Mouse (Mus musculus) erythroblast, adult 5-6 weeks (primary cell): Measurements from ENCODE around the gene Olfr1141. TPM values are rescaled to one million over a fixed set of nuclear protein-coding genes. Genes with fewer than 3 reads are reported as not detected.

Source experiments
- ATAC-seq: replicated peaks from 2 replicates; pipeline ENCODE4 v1.8.0; 2016; ENCODE audit warnings: moderate number of reproducible peaks, mild to moderate bottlenecking, moderate TSS enrichment, inconsistent platforms; ENCODE audit not compliant: poor library complexity, low FRiP score, severe bottlenecking
- total RNA-seq, 2 experiments: library from RNA; stranded (forward) in 1 of 2; stranded (reverse) in 1 of 2; fragments of 150-400 nt in 1 of 2; fragments of 200-764, 138-1000 nt in 1 of 2; gene quantifications; 2 replicates each; pipeline versions ENCODE4 v1.2.3 to v1.2.4; 2015 to 2017; ENCODE audit warnings: low replicate concordance in 2 of 2

The Olfr1141 gene
- total RNA-seq (2015; ENCODE audit: low replicate concordance) (not detected in 2 replicates), total RNA-seq (2017; ENCODE audit: low replicate concordance) (not detected in 2 replicates)

DNA sequence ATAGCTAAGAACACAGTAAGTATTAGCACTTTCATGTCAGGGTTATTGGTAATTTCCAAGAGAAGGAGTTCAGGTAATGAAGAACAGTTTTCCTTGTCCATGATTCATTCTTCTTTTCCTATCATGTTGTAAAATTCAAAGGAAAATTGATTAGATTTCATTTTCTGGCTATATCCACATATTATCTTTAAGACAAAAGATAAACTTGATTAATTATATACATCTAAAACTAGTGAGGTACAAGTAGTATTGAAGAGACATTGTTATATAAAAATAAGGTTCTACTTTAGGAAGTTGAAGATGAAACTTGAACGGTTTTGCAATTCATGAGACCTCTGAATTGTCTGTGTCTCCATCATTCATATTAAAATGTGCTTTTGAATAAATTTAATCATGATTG, at the start of gene Olfr1141:
Gene Olfr1141, minus strand, starts transcription at position 101 of the 400 bp plus-strand sequence.
- no peak for ATAC-seq

- no peak for ATAC-seq
Measured at GRCm38 (mm10) chr2:87800292-87800691, 46.5 kb upstream of the Olfr1141 start, which contains the start of gene Olfr1143. Gene Olfr1143 (plus strand): TSS chr2:87800592.

DNA sequence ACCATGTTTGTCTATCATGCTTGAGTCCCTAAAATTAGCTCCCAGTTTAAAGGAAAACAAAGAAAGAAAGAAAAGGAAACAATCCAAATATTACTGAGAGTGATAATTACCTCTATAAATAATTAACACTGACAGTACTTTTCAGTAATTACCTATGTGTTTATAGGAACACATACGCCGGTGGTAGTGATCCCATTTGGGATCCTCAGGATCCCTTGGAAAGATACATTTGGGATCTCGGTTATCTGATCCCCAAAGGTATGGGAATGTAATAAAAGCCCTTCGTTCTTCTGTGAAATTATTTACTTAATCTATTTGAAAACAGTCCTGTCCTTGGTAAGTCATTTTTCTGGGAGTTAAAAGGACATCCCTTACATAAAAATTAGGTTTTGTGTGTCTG, 25.4 kb upstream of the Olfr1141 start, which contains the start of gene Olfr152:
Gene Olfr152, plus strand, starts transcription at position 301 of the 400 bp plus-strand sequence.
- ATAC-seq, result no peak

DNA sequence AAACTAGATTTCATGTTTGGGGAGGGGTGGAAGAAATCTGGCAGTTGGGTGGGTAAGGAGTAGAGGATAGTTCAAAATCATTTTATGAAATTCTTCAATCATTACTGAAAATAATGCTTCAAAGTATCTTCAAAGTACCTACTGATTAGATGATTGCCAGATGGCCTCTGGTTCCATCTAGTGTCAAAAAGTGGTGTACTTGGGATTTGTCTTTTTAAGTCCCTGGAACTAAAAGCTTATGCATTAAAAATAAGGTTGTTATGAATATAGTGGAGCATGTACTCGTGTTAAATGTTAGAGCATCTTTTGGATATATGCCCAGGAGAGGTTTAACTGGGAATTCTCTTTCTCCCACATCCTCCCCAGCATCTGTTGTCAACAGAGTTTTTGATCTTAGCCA, 22.4 kb upstream of the Olfr1141 start:
- no peak for ATAC-seq

DNA sequence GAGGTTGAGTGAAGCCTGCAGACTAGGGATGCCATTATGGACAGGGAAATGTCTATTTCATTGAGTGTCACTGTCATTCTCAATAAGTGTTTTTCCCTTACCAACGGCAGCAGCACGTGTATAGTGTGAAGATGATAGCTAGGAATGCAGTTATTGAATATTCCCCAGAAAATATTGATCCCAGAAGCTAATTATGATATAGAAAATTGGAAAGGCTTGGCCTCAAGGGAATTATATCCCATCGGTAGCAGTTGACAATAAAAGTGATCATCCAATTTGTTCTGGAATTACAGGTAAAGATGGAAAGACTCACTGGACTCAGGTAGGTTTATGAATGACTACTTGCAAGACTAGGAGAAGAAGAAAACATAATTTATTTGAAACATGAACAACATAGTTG, 10.3 kb downstream of the Olfr1141 start, which contains the start of gene Olfr1140:
Gene Olfr1140, plus strand, starts transcription at position 301 of the 400 bp plus-strand sequence.
- no peak for ATAC-seq

GRCm38 (mm10) chr2:87739878-87740277, 13.9 kb downstream of the Olfr1141 start, which contains the start of gene Olfr1138:
Gene Olfr1138 (minus strand): TSS chr2:87739978.
- ATAC-seq, result no peak

DNA sequence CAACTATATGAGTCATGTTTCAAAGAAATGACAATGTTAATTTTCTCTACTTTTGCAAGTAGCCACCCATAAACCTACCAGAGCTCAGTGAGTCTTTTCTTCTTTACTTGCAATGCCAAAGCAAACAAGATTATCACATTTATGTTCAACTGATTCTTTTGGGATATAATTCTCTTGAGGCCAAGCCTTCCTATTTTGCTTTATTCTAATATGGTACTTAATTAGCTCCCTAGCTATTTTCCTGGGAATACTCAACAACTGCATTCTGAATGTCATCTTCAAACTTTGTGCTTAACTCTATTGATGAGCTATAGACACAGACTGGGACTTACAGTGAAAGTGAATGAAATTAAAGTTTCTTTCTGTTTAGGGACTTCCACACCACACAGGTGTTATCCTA, 40.7 kb downstream of the Olfr1141 start, which contains the start of gene Olfr1137:
Gene Olfr1137, minus strand, starts transcription at position 101 of the 400 bp plus-strand sequence.
- ATAC-seq, result no peak

Other genes starting within 250 kb of the Olfr1141 start
- gene Pramel6, start 247.4 kb downstream of the Olfr1141 start, total RNA-seq (2015; ENCODE audit: low replicate concordance), result not detected in 2 replicates
- not detected in 2 replicates for gene Pramel6, start 247.4 kb downstream of the Olfr1141 start, total RNA-seq (2017; ENCODE audit: low replicate concordance)
- gene Olfr153, start 222.2 kb downstream of the Olfr1141 start, total RNA-seq (2015; ENCODE audit: low replicate concordance), result 1.5 TPM in 1 of 2 replicates, not detected in the other
- gene Olfr153, start 222.2 kb downstream of the Olfr1141 start, total RNA-seq (2017; ENCODE audit: low replicate concordance), result not detected in 2 replicates
- not detected in 2 replicates for gene Olfr1128, start 208.4 kb downstream of the Olfr1141 start, total RNA-seq (2015; ENCODE audit: low replicate concordance)
- not detected in 2 replicates for gene Olfr1128, start 208.4 kb downstream of the Olfr1141 start, total RNA-seq (2017; ENCODE audit: low replicate concordance)
- gene Olfr1129, start 180.1 kb downstream of the Olfr1141 start, total RNA-seq (2015; ENCODE audit: low replicate concordance), result not detected in 2 replicates
- not detected in 2 replicates for gene Olfr1129, start 180.1 kb downstream of the Olfr1141 start, total RNA-seq (2017; ENCODE audit: low replicate concordance)
- not detected in 2 replicates for gene Olfr1130, start 147.8 kb downstream of the Olfr1141 start, total RNA-seq (2015; ENCODE audit: low replicate concordance)
- not detected in 2 replicates for gene Olfr1130, start 147.8 kb downstream of the Olfr1141 start, total RNA-seq (2017; ENCODE audit: low replicate concordance)
- not detected in 2 replicates for gene Olfr1131, start 126.9 kb downstream of the Olfr1141 start, total RNA-seq (2015; ENCODE audit: low replicate concordance)
- gene Olfr1131, start 126.9 kb downstream of the Olfr1141 start, total RNA-seq (2017; ENCODE audit: low replicate concordance), result not detected in 2 replicates
- gene Olfr1132, start 116.5 kb downstream of the Olfr1141 start, total RNA-seq (2015; ENCODE audit: low replicate concordance), result not detected in 2 replicates
- 0.85 TPM in 1 of 2 replicates, not detected in the other for gene Olfr1132, start 116.5 kb downstream of the Olfr1141 start, total RNA-seq (2017; ENCODE audit: low replicate concordance)
- gene Olfr1133, start 106.6 kb downstream of the Olfr1141 start, total RNA-seq (2015; ENCODE audit: low replicate concordance), result not detected in 2 replicates
- not detected in 2 replicates for gene Olfr1133, start 106.6 kb downstream of the Olfr1141 start, total RNA-seq (2017; ENCODE audit: low replicate concordance)
- not detected in 2 replicates for gene Olfr1134, start 95.5 kb downstream of the Olfr1141 start, total RNA-seq (2015; ENCODE audit: low replicate concordance)
- gene Olfr1134, start 95.5 kb downstream of the Olfr1141 start, total RNA-seq (2017; ENCODE audit: low replicate concordance), result not detected in 2 replicates
- not detected in 2 replicates for gene Olfr1135, start 80.3 kb downstream of the Olfr1141 start, total RNA-seq (2015; ENCODE audit: low replicate concordance)
- gene Olfr1135, start 80.3 kb downstream of the Olfr1141 start, total RNA-seq (2017; ENCODE audit: low replicate concordance), result not detected in 2 replicates
- gene Olfr1136, start 60.0 kb downstream of the Olfr1141 start, total RNA-seq (2015; ENCODE audit: low replicate concordance), result not detected in 2 replicates
- not detected in 2 replicates for gene Olfr1136, start 60.0 kb downstream of the Olfr1141 start, total RNA-seq (2017; ENCODE audit: low replicate concordance)
- gene Olfr1137, start 40.8 kb downstream of the Olfr1141 start, total RNA-seq (2015; ENCODE audit: low replicate concordance), result not detected in 2 replicates
- gene Olfr1137, start 40.8 kb downstream of the Olfr1141 start, total RNA-seq (2017; ENCODE audit: low replicate concordance), result 0.98 TPM in 1 of 2 replicates, not detected in the other
- gene Olfr1138, start 14.0 kb downstream of the Olfr1141 start, total RNA-seq (2015; ENCODE audit: low replicate concordance), result not detected in 2 replicates
- not detected in 2 replicates for gene Olfr1138, start 14.0 kb downstream of the Olfr1141 start, total RNA-seq (2017; ENCODE audit: low replicate concordance)
- not detected in 2 replicates for gene Olfr1140, start 10.2 kb downstream of the Olfr1141 start, total RNA-seq (2015; ENCODE audit: low replicate concordance)
- gene Olfr1140, start 10.2 kb downstream of the Olfr1141 start, total RNA-seq (2017; ENCODE audit: low replicate concordance), result not detected in 2 replicates
- not detected in 2 replicates for gene Olfr152, start 25.5 kb upstream of the Olfr1141 start, total RNA-seq (2015; ENCODE audit: low replicate concordance)
- gene Olfr152, start 25.5 kb upstream of the Olfr1141 start, total RNA-seq (2017; ENCODE audit: low replicate concordance), result 2.4 TPM in 1 of 2 replicates, not detected in the other
- not detected in 2 replicates for gene Olfr1143, start 46.6 kb upstream of the Olfr1141 start, total RNA-seq (2015; ENCODE audit: low replicate concordance)
- not detected in 2 replicates for gene Olfr1143, start 46.6 kb upstream of the Olfr1141 start, total RNA-seq (2017; ENCODE audit: low replicate concordance)
- gene Olfr1145, start 55.8 kb upstream of the Olfr1141 start, total RNA-seq (2015; ENCODE audit: low replicate concordance), result not detected in 2 replicates
- gene Olfr1145, start 55.8 kb upstream of the Olfr1141 start, total RNA-seq (2017; ENCODE audit: low replicate concordance), result not detected in 2 replicates
- not detected in 2 replicates for gene Olfr1148, start 76.5 kb upstream of the Olfr1141 start, total RNA-seq (2015; ENCODE audit: low replicate concordance)
- not detected in 2 replicates for gene Olfr1148, start 76.5 kb upstream of the Olfr1141 start, total RNA-seq (2017; ENCODE audit: low replicate concordance)
- not detected in 2 replicates for gene Olfr1150-ps1, start 90.0 kb upstream of the Olfr1141 start, total RNA-seq (2015; ENCODE audit: low replicate concordance)
- 0.09 TPM in 1 of 2 replicates, not detected in the other for gene Olfr1150-ps1, start 90.0 kb upstream of the Olfr1141 start, total RNA-seq (2017; ENCODE audit: low replicate concordance)
- gene Olfr1151, start 101.9 kb upstream of the Olfr1141 start, total RNA-seq (2015; ENCODE audit: low replicate concordance), result not detected in 2 replicates
- gene Olfr1151, start 101.9 kb upstream of the Olfr1141 start, total RNA-seq (2017; ENCODE audit: low replicate concordance), result 0.56 TPM in 1 of 2 replicates, not detected in the other
- not detected in 2 replicates for gene Olfr1152, start 112.5 kb upstream of the Olfr1141 start, total RNA-seq (2015; ENCODE audit: low replicate concordance)
- not detected in 2 replicates for gene Olfr1152, start 112.5 kb upstream of the Olfr1141 start, total RNA-seq (2017; ENCODE audit: low replicate concordance)
- gene Olfr1153, start 141.0 kb upstream of the Olfr1141 start, total RNA-seq (2015; ENCODE audit: low replicate concordance), result not detected in 2 replicates
- gene Olfr1153, start 141.0 kb upstream of the Olfr1141 start, total RNA-seq (2017; ENCODE audit: low replicate concordance), result not detected in 2 replicates
- not detected in 2 replicates for gene Olfr1154, start 151.2 kb upstream of the Olfr1141 start, total RNA-seq (2015; ENCODE audit: low replicate concordance)
- gene Olfr1154, start 151.2 kb upstream of the Olfr1141 start, total RNA-seq (2017; ENCODE audit: low replicate concordance), result not detected in 2 replicates
- gene Olfr1155, start 191.1 kb upstream of the Olfr1141 start, total RNA-seq (2015; ENCODE audit: low replicate concordance), result not detected in 2 replicates
- gene Olfr1155, start 191.1 kb upstream of the Olfr1141 start, total RNA-seq (2017; ENCODE audit: low replicate concordance), result not detected in 2 replicates
- not detected in 2 replicates for gene Olfr1156, start 199.1 kb upstream of the Olfr1141 start, total RNA-seq (2015; ENCODE audit: low replicate concordance)
- not detected in 2 replicates for gene Olfr1156, start 199.1 kb upstream of the Olfr1141 start, total RNA-seq (2017; ENCODE audit: low replicate concordance)
- not detected in 2 replicates for gene Olfr1157, start 214.3 kb upstream of the Olfr1141 start, total RNA-seq (2015; ENCODE audit: low replicate concordance)
- gene Olfr1157, start 214.3 kb upstream of the Olfr1141 start, total RNA-seq (2017; ENCODE audit: low replicate concordance), result not detected in 2 replicates
- not detected in 2 replicates for gene Olfr74, start 220.7 kb upstream of the Olfr1141 start, total RNA-seq (2015; ENCODE audit: low replicate concordance)
- not detected in 2 replicates for gene Olfr74, start 220.7 kb upstream of the Olfr1141 start, total RNA-seq (2017; ENCODE audit: low replicate concordance)
- not detected in 2 replicates for gene Olfr1158, start 236.1 kb upstream of the Olfr1141 start, total RNA-seq (2015; ENCODE audit: low replicate concordance)
- not detected in 2 replicates for gene Olfr1158, start 236.1 kb upstream of the Olfr1141 start, total RNA-seq (2017; ENCODE audit: low replicate concordance)